Mouse (Mus musculus) cerebellum, adult 2 months (tissue): ENCODE data around the gene Ggps1.

Experiments used
- CTCF ChIP-seq: fragments of 200-500 bp; IDR thresholded peaks from 2 replicates; pipeline ENCODE4 v1.5.1; 2011; ENCODE audit warnings: low read depth, mild to moderate bottlenecking, control low read depth, low read length, moderate library complexity, borderline replicate concordance; ENCODE audit not compliant: insufficient read depth
- POLR2A ChIP-seq: fragments of 200-500 bp; IDR thresholded peaks from 2 replicates; pipeline ENCODE4 v1.6.1; 2011; ENCODE audit warnings: low read length, control low read depth, borderline replicate concordance; ENCODE audit not compliant: insufficient read depth

DNA sequence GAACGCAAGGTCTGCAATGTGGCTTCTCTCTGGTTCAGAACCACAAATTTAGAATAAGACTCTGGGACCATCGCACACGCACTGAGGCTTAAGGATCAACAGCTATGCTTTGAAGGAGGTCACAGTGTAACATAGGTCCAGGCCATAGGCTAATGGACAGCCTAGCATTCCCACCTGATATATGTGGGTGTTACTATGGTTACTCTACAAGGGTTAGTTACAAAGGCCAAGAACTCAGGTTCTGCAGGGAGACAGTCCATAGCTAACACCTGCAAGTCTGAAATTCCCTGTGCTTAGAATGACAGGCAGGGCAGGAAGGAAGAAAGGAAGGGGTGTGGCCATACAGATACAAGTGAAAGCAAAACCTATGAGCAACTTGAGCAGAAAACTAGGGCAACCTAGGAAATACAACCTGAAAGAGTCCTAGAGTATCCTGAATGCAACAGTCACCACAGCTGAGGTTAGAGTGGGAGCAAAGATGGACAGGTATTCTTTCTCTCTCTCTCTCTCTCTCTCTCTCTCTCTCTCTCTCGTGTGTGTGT is 51.8 kb downstream of the Ggps1 start:
- TF ChIP-seq POLR2A (no peak), CTCF (no peak)
